Mouse (Mus musculus): Measurements from ENCODE around the gene Hist1h2bp.

Hist1h2bp gene

GRCm38 (mm10) chr13:21786899-21787629 is at the start of gene Hist1h2bp, which contains the start of gene Hist1h2an:
Gene Hist1h2bp, plus strand, starts transcription at chr13:21787461.
Gene Hist1h2an, minus strand, starts transcription at chr13:21787218.
- DNase-seq: peak; percentile 84 to 86

- no peak for DNase-seq
Measured at GRCm38 (mm10) chr13:21745006-21745405, 42.3 kb upstream of the Hist1h2bp start.

- no peak for DNase-seq
Measured at GRCm38 (mm10) chr13:21749387-21750158, 37.7 kb upstream of the Hist1h2bp start.

DNA sequence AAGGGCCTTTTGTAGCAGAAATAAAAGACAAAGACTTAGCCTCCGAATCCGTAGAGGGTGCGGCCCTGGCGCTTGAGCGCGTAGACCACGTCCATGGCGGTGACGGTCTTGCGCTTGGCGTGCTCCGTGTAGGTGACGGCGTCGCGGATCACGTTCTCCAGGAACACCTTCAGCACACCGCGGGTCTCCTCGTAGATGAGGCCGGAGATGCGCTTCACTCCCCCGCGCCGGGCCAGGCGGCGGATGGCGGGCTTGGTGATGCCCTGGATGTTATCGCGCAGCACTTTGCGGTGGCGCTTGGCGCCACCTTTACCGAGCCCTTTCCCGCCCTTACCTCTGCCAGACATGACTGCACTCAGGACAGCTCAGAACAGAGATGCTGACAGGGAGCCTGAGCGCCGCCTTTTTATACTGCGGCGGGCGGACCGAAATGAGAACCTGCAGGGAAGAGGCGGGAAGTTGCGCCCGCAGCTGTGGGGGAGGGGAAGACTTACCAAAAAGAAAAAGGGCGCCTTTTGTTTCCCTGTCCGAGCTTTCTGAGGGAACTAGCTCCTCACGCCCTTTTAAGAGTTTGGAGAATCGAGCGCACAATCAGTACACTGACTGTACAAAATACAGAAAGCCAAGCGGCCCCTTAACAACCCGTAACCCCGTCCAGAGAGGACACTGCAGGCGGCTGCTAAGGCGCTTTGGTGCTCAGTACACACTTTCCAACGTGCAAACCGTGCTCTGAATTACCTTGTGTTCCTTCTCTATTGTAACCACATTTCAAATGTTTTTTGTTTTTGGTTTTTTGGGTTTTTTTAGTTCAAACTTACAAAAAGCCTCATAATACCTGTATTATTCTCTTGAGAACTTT is 36.9 kb upstream of the Hist1h2bp start, which contains the start of gene Hist1h4k:
Gene Hist1h4k, minus strand, starts transcription at position 347 of the 859 bp plus-strand sequence.
- peak; percentile 92 to 94 for DNase-seq

DNA sequence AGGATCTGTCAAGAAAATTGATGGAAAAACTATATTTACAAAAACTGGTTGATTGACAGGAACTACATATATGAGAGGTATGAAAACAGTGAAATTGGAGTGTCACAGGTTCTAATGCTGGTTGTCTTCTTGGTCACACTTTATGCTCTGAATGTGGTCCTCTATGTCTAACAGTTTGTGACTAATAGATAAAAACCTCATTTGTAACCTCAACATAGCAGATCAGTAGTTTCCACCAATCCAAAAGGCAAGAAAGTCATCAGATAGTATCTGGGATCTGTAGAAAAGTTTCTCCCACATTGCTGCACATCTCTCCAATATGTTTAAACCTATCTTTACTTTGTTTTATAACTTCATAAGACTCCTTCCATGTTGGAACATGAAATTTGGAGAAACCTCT is 35.8 kb upstream of the Hist1h2bp start:
- no peak for DNase-seq

- no peak for DNase-seq
Measured at GRCm38 (mm10) chr13:21751827-21752226, 35.4 kb upstream of the Hist1h2bp start.

- no peak for DNase-seq
Measured at GRCm38 (mm10) chr13:21752356-21752755, 34.9 kb upstream of the Hist1h2bp start.

DNA sequence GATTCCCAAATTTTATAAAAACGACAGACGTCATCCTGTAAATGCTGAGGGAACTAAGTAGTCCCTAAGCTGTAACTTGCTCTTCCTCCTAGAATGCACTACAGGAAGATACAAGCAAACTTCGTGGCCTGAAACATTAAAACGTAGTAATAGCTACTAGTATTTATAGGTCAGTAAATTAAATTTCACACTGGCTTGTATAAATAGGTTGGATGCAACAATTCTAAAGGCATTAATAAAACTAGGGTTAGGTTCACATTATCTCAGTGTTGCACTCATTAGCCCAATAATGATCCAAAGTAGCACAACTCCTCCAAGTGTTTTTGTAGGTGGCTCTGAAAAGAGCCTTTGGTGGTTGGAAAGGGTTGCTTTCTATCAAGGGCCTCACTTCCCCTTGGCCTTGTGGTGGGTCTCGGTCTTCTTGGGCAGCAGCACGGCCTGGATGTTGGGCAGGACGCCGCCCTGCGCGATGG is 34.2 kb upstream of the Hist1h2bp start:
- no peak for DNase-seq

GRCm38 (mm10) chr13:21753524-21754285 is 33.6 kb upstream of the Hist1h2bp start, which contains the start of the genes Hist1h2ak and Hist1h2bn:
Gene Hist1h2ak, minus strand, starts transcription at chr13:21753827.
Gene Hist1h2bn, plus strand, starts transcription at chr13:21754123.
- DNase-seq: peak; percentile 72 to 76

DNA sequence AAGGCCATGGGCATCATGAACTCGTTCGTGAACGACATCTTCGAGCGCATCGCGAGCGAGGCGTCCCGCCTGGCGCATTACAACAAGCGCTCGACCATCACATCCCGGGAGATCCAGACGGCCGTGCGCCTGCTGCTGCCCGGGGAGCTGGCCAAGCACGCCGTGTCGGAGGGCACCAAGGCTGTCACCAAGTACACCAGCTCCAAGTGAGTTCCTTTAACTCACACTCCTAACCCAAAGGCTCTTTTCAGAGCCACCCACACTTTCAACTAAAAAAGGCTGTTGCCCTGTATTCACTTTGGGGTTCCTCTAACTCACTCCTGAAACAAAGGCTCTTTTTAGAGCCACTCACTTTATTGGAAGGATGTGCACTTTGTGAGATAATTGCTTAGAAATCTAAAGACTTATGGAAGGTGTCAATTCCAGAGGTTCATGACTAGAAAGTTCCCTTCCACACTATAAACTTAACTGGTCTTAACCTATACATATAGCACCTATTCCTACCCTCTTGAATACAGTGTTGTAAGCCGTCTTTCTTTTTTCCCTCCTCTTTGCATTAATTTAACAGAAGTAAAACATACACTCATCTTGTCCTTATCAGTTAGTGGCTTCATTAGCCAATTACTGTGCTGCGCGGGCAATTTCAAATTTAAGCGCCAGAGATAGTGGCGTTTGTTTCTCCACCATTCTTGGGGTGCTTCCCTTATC is 32.8 kb upstream of the Hist1h2bp start:
- DNase-seq: peak in 1 of 2 experiments; percentile 15

- DNase-seq: no peak
Measured at GRCm38 (mm10) chr13:21755707-21756106, 31.6 kb upstream of the Hist1h2bp start.

- DNase-seq: peak; percentile 63 to 65
Measured at GRCm38 (mm10) chr13:21778814-21779766, 8.2 kb upstream of the Hist1h2bp start.

DNA sequence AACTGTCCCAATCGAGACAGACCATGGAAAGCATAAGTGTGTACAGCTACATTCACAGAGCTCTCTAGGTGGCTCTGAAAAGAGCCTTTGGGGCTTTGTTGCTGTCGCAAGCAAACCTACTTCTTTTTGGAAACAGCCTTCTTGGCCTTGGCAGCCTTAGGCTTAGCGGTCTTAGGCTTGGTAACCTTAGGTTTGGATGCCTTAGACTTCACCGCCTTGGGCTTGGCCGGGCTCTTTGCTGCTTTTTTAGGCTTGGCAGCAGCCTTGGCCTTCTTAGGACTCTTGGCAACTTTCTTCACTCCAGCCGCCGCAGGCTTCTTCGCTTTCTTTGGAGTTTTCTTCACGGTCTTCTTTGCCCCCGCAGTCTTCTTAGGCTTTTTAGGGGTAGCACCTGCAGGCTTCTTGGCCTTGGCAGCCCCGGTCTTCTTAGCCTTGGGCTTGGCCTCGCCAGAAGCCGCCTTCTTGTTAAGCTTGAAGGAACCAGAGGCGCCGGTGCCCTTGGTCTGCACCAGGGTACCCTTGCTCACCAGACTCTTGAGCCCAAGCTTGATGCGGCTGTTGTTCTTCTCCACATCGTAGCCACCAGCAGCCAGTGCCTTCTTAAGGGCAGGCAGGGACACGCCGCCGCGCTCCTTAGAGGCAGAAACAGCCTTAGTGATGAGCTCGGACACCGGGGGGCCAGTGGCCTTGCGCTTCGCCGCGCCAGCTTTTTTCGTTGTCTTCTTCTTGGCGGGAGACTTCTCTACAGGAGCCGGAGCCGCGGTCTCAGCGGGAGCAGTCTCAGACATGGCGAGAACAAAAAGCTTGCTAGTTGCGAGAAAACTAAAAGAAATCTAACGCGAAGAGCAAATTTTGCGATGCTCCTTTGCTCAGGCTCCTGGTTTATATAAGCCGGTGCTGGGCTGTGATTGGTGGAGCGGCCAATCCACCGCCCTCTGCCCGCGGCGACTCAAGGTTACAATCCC is 7.2 kb upstream of the Hist1h2bp start, which contains the start of gene Hist1h1b:
Gene Hist1h1b, minus strand, starts transcription at position 859 of the 965 bp plus-strand sequence.
- peak; percentile 79 to 81 for DNase-seq

- DNase-seq: no peak
Measured at GRCm38 (mm10) chr13:21781021-21781555, 6.2 kb upstream of the Hist1h2bp start.

- DNase-seq: no peak
Measured at GRCm38 (mm10) chr13:21781639-21782038, 5.6 kb upstream of the Hist1h2bp start.

DNA sequence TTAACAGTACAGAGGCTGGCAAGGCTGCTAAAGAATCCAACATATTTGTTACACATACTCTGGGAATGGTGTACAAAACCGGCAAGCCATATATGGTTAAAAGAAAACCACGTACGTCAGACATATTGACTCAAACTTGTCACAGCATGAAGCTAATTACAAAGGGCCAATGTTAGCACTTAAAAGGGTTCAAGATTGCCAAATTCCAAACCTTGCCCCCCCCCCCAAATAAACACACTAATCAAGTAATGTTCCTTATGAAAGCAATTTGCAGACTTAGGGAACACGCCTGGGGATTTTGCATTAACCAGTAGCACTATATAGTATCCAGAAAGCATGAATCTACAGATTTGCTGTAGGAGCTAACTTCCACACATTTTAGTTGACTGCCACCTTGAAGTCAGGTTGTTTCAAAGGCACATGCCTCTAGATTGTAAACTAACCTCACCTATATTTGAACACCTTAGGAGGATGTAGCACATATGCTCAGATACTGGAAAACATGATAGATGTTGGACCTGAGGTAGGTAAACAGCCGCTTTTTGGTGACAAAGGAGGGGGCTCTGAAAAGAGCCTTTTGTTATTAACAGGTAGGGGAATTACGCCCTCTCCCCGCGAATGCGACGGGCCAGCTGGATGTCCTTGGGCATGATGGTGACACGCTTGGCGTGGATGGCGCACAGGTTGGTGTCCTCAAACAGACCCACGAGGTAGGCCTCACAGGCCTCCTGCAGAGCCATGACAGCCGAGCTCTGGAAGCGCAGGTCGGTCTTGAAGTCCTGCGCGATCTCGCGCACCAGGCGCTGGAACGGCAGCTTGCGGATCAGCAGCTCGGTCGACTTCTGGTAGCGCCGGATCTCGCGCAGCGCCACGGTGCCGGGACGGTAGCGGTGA is 4.7 kb upstream of the Hist1h2bp start:
- DNase-seq: peak in 1 of 2 experiments; percentile 40

DNA sequence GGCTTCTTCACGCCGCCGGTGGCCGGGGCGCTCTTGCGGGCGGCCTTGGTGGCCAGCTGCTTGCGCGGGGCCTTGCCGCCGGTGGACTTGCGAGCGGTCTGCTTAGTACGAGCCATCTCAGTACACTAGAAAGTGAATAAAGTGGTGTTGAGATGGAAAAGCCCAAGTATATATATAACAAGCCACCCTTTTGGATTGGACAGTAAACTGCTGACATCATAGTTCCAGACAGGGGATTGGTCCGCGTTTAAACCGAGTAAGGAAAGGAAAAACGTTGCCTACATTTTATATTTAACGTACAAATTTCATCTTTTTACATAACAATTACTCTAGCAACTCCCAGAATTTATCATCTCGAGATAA is 4.0 kb upstream of the Hist1h2bp start, which contains the start of gene Hist1h3i:
Gene Hist1h3i, minus strand, starts transcription at position 116 of the 363 bp plus-strand sequence.
- peak; percentile 61 to 65 for DNase-seq

Data from cerebellum, adult 18-20 months (tissue).